ENCODE assay signal across 8 mouse cellular contexts in the genomic region with DNA sequence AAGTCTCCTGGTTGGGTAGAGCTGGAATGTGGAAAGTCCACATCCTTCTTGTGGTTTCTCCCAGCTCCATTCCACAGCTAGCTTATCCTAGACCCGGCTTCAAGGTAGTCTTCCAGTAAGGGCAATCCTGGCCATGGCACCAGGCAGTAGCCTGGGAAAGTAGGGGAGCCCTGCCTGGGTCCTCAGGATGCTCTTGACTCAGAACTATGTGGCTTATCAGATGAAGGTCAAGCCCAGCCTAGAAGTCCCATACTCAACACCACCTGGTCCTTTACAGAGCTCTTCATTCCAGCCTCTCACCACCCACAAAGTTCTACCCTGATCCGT. TPM values are rescaled to one million over a fixed set of nuclear protein-coding genes. Genes with fewer than 3 reads are reported as not detected.
A peak's percentile ranks its signal among the peaks of the same experiment; 100 is the strongest.
DNase-seq lines count a peak whose midpoint lies in the region; ATAC-seq and TF ChIP-seq lines count a peak whose summit lies in the region.

No protein-coding gene starts in this region.

- TF ChIP-seq EP300 in ES-Bruce4 (IDR thresholded peaks at IDR 0.05; ENCODE audit: insufficient read depth, low read depth, low read length), result no peak
- TF ChIP-seq EP300 in liver, postnatal 0 days (IDR thresholded peaks at IDR 0.05; ENCODE audit: low read depth), result no peak

- H3K9ac ChIP-seq in heart, embryonic 16.5 days (ENCODE audit: low read length), result peak overlapping the region; percentile 26; the same call in 1 of the 2 replicates
- peak overlapping the region; percentile 88 for H3K9ac ChIP-seq in ES-Bruce4 (ENCODE audit: low read depth, poor library complexity, severe bottlenecking)
- H3K9ac ChIP-seq in forebrain, embryonic 14.5 days (ENCODE audit: low read length), result no peak overlapping the region
- peak overlapping the region; percentile 83; the same call in 1 of the 2 replicates for H3K9ac ChIP-seq in liver, postnatal 0 days (replicated peaks)

- H3K27me3 ChIP-seq in heart, embryonic 16.5 days (ENCODE audit: control insufficient read depth, insufficient read depth, low read length), result no peaks in the 10 kb centered on the region
- no peaks in the 10 kb centered on the region for H3K27me3 ChIP-seq in ES-Bruce4 (ENCODE audit: control insufficient read depth, insufficient read depth, low read length, poor library complexity, severe bottlenecking)
- no peaks in the 10 kb centered on the region for H3K27me3 ChIP-seq in forebrain, embryonic 14.5 days (replicated peaks; ENCODE audit: control insufficient read depth, insufficient read depth, low read length)
- no peaks in the 10 kb centered on the region for H3K27me3 ChIP-seq in liver, postnatal 0 days (ENCODE audit: insufficient read depth, low read length)

- no peak for ATAC-seq in heart, embryonic 16.5 days (replicated peaks; ENCODE audit: extremely low read depth, insufficient read depth, low FRiP score)
- ATAC-seq in forebrain, embryonic 14.5 days, result no peak
- no peak for ATAC-seq in liver, postnatal 0 days

- DNase-seq in heart, postnatal 4 days, result no peak
- DNase-seq in forebrain, embryonic 14.5 days (ENCODE audit: low spot score), result no peak
- DNase-seq in liver, postnatal 0 days, result no peak
- no peak for DNase-seq in embryo, embryonic 11 days
- no peak for DNase-seq in spleen, postnatal 36 days (ENCODE audit: low spot score in 2 of 2)
- DNase-seq in layer of hippocampus, adult 11-12 months (ENCODE audit: low spot score), result no peak

- H3K9me3 ChIP-seq in heart, embryonic 16.5 days (replicated peaks; ENCODE audit: control insufficient read depth, low read length), result no peaks in the 10 kb centered on the region
- no peaks in the 10 kb centered on the region for H3K9me3 ChIP-seq in ES-Bruce4 (replicated peaks; ENCODE audit: control insufficient read depth, insufficient read depth, low read length, poor library complexity, severe bottlenecking)
- no peaks in the 10 kb centered on the region for H3K9me3 ChIP-seq in forebrain, embryonic 14.5 days (replicated peaks; ENCODE audit: control insufficient read depth, low read length)
- no peaks in the 10 kb centered on the region for H3K9me3 ChIP-seq in liver, postnatal 0 days (ENCODE audit: low read length)

- no peaks in the 10 kb centered on the region for H3K36me3 ChIP-seq in heart, embryonic 16.5 days (ENCODE audit: control insufficient read depth, insufficient read depth)
- H3K36me3 ChIP-seq in ES-Bruce4 (ENCODE audit: control insufficient read depth, insufficient read depth, low read length, poor library complexity, severe bottlenecking), result peaks cover 3% of the 10 kb centered on the region; the same call in 1 of the 2 replicates
- no peaks in the 10 kb centered on the region for H3K36me3 ChIP-seq in forebrain, embryonic 14.5 days (ENCODE audit: control insufficient read depth, insufficient read depth, low read length)
- no peaks in the 10 kb centered on the region; the same call in 1 of the 2 replicates for H3K36me3 ChIP-seq in liver, postnatal 0 days (replicated peaks; ENCODE audit: insufficient read depth, low read length)

- 48% methylated on average over 2 of the region's 2 CpGs for WGBS in heart, embryonic 16.5 days
- WGBS in forebrain, embryonic 14.5 days, result 27% methylated on average over 2 of the region's 2 CpGs
- WGBS in liver, postnatal 0 days (ENCODE audit: insufficient replicate concordance), result 8% methylated on average over 2 of the region's 2 CpGs

- no peak for TF ChIP-seq CTCF in ES-Bruce4 (IDR thresholded peaks at IDR 0.05; ENCODE audit: low read depth, low read length)
- TF ChIP-seq CTCF in liver, postnatal 0 days (IDR thresholded peaks at IDR 0.05; ENCODE audit: low read depth), result no peak

- no peak overlapping the region for H3K27ac ChIP-seq in heart, embryonic 16.5 days (ENCODE audit: low read length)
- no peak overlapping the region for H3K27ac ChIP-seq in ES-Bruce4 (ENCODE audit: insufficient read depth, low read length)
- H3K27ac ChIP-seq in forebrain, embryonic 14.5 days (ENCODE audit: low read depth, low read length), result no peak overlapping the region
- peak overlapping the region; percentile 71 for H3K27ac ChIP-seq in liver, postnatal 0 days (ENCODE audit: low read depth)

- H3K4me3 ChIP-seq in heart, embryonic 16.5 days (ENCODE audit: low read length), result peak overlapping the region; percentile 77
- H3K4me3 ChIP-seq in ES-Bruce4 (ENCODE audit: low read depth, low read length), result peak overlapping the region; percentile 87
- H3K4me3 ChIP-seq in forebrain, embryonic 14.5 days (ENCODE audit: low read depth, low read length), result no peak overlapping the region
- peak overlapping the region; percentile 79 for H3K4me3 ChIP-seq in liver, postnatal 0 days (ENCODE audit: low read depth, low read length)

- peaks cover 13% of the 10 kb centered on the region for H3K4me1 ChIP-seq in heart, embryonic 16.5 days (ENCODE audit: control insufficient read depth, insufficient read depth, low read length)
- H3K4me1 ChIP-seq in ES-Bruce4 (ENCODE audit: control insufficient read depth, insufficient read depth, low read length), result peaks cover 8% of the 10 kb centered on the region
- H3K4me1 ChIP-seq in forebrain, embryonic 14.5 days (ENCODE audit: control insufficient read depth, insufficient read depth, low read length), result no peaks in the 10 kb centered on the region
- peaks cover 61% of the 10 kb centered on the region for H3K4me1 ChIP-seq in liver, postnatal 0 days (ENCODE audit: insufficient read depth)

- TF ChIP-seq POLR2A in ES-Bruce4 (IDR thresholded peaks at IDR 0.05; ENCODE audit: insufficient read depth, low read length), result no peak

- H3K4me2 ChIP-seq in heart, embryonic 16.5 days (ENCODE audit: low read depth, low read length), result peak overlapping the region; percentile 73
- peak overlapping the region; percentile 95 for H3K4me2 ChIP-seq in forebrain, embryonic 14.5 days (ENCODE audit: low read length)
- H3K4me2 ChIP-seq in liver, postnatal 0 days (ENCODE audit: low read depth, low read length), result peak overlapping the region; percentile 99

RNA-seq across cellular contexts. Expression of gene Bid, which starts 1.0 kb away (rescaled TPM):
- 11.0 and 18.3 TPM in 2 replicates for polyA plus RNA-seq in heart, embryonic 16.5 days (2015; fragmentation: Nextera tagmentation; extraction: Ambion mirVana)
- 1 to 10 TPM; 2.7 to 3.7 TPM for total RNA-seq in heart, postnatal 4 days (2021)
- polyA plus RNA-seq in ES-Bruce4 (2011; ENCODE audit: insufficient read depth, insufficient read length, low read depth, missing spikeins), result 43.8 and 45.0 TPM in 2 replicates
- 28.9 and 29.5 TPM in 2 replicates for polyA plus RNA-seq in forebrain, embryonic 14.5 days (2014; fragmentation: Nextera tagmentation; extraction: Ambion mirVana)
- 24.6 and 24.7 TPM in 2 replicates for polyA plus RNA-seq in liver, postnatal 0 days (2015; fragmentation: Nextera tagmentation; extraction: Ambion mirVana)
